Mouse (Mus musculus) heart, embryonic 16.5 days (tissue): ENCODE measurements around the gene Muc2. TPM values are rescaled to one million over a fixed set of nuclear protein-coding genes. Genes with fewer than 3 reads are reported as not detected.

Experiments used
- ATAC-seq: fragments of 200-750 bp; cut with Nextera tagmentation; replicated peaks from 2 replicates; pipeline ENCODE4 v1.8.0; 2017; ENCODE audit warnings: moderate number of reproducible peaks; ENCODE audit not compliant: insufficient read depth, low FRiP score; ENCODE audit errors: extremely low read depth
- H3K27ac ChIP-seq: fragments of 300-500 bp; sonication (generic); 2 replicates; pipeline ENCODE4 v1.5.1; 2014; ENCODE audit warnings: mild to moderate bottlenecking, low read length, control low read depth, moderate library complexity
- H3K27me3 ChIP-seq: fragments of 300-500 bp; sonication (generic); 2 replicates; pipeline ENCODE4 v1.6.1; 2014; ENCODE audit warnings: low read length, mixed read lengths; ENCODE audit not compliant: control insufficient read depth, insufficient read depth
- H3K36me3 ChIP-seq: fragments of 300-500 bp; sonication (generic); 2 replicates; pipeline ENCODE4 v1.6.1; 2014; ENCODE audit not compliant: control insufficient read depth, insufficient read depth
- H3K4me1 ChIP-seq: fragments of 300-500 bp; sonication (generic); 2 replicates; pipeline ENCODE4 v1.6.1; 2014; ENCODE audit warnings: low read length, mixed read lengths; ENCODE audit not compliant: control insufficient read depth, insufficient read depth
- H3K4me2 ChIP-seq: fragments of 300-500 bp; sonication (generic); 2 replicates; pipeline ENCODE4 v1.6.1; 2014; ENCODE audit warnings: low read depth, mild to moderate bottlenecking, control low read depth, low read length
- H3K4me3 ChIP-seq: fragments of 300-500 bp; sonication (generic); 2 replicates; pipeline ENCODE4 v1.5.1; 2014; ENCODE audit warnings: mild to moderate bottlenecking, control low read depth, low read length
- H3K9ac ChIP-seq: fragments of 300-500 bp; sonication (generic); 2 replicates; pipeline ENCODE4 v1.6.1; 2014; ENCODE audit warnings: low read length, control low read depth
- H3K9me3 ChIP-seq: fragments of 300-500 bp; sonication (generic); replicated peaks from 2 replicates; pipeline ENCODE4 v1.6.1; 2016; ENCODE audit warnings: low read length; ENCODE audit not compliant: control insufficient read depth
- WGBS: fragments of 180-500 bp; shearing (Covaris S2); extraction: QIAGEN DNeasy Blood & Tissue Kit; methylation state at CpG from one replicate; pipeline ENCODE4 v1.1.7; 2014; 5-methylcytosine and 5-hydroxymethylcytosine counted together
- polyA plus RNA-seq: library from polyadenylated mRNA; unstranded; fragments of >200 nt; fragmentation: Nextera tagmentation; extraction: Ambion mirVana; gene quantifications from 2 replicates; pipeline ENCODE4 v1.2.1, GENCODE M21; 2015

Muc2 gene
- polyA plus RNA-seq, 1 experiment from 2014 or later, result 1.1 TPM

- Histone ChIP-seq H3K4me2 (no peak overlapping the region), H3K27ac (no peak overlapping the region), H3K9me3 (no peaks in the 10 kb centered on the region), H3K27me3 (no peaks in the 10 kb centered on the region), H3K36me3 (no peaks in the 10 kb centered on the region), H3K9ac (no peak overlapping the region), H3K4me1 (no peaks in the 10 kb centered on the region), H3K4me3 (no peak overlapping the region)
- 73% methylated on average over 8 of the region's 8 CpGs for WGBS
- no peak for ATAC-seq
Observed at GRCm38 (mm10) chr7:141699556-141700220, 9.5 kb downstream of the Muc2 start.

GRCm38 (mm10) chr7:141747451-141748100, 57.4 kb downstream of the Muc2 start:
- Histone ChIP-seq H3K4me1 (no peaks in the 10 kb centered on the region), H3K9ac (no peak overlapping the region), H3K36me3 (no peaks in the 10 kb centered on the region), H3K27me3 (no peaks in the 10 kb centered on the region), H3K9me3 (no peaks in the 10 kb centered on the region), H3K27ac (no peak overlapping the region), H3K4me3 (no peak overlapping the region), H3K4me2 (no peak overlapping the region)
- 75% methylated on average over 7 of the region's 7 CpGs for WGBS
- ATAC-seq, result no peak

- H3K36me3 ChIP-seq, result no peaks in the 10 kb centered on the region
- H3K27me3 ChIP-seq, result no peaks in the 10 kb centered on the region; the same call in 1 of the 2 replicates
- no peaks in the 10 kb centered on the region for H3K9me3 ChIP-seq
- H3K9ac ChIP-seq, result no peak overlapping the region
- H3K4me3 ChIP-seq, result no peak overlapping the region
- no peaks in the 10 kb centered on the region for H3K4me1 ChIP-seq
- 80% methylated on average over 6 of the region's 6 CpGs for WGBS
- H3K4me2 ChIP-seq, result no peak overlapping the region
- no peak for ATAC-seq
- no peak overlapping the region for H3K27ac ChIP-seq
Observed at GRCm38 (mm10) chr7:141752513-141752912, 62.4 kb downstream of the Muc2 start.

- Histone ChIP-seq H3K9me3 (no peaks in the 10 kb centered on the region; the same call in 1 of the 2 replicates), H3K4me1 (no peaks in the 10 kb centered on the region), H3K4me3 (no peak overlapping the region), H3K36me3 (no peaks in the 10 kb centered on the region), H3K27me3 (no peaks in the 10 kb centered on the region; the same call in 1 of the 2 replicates), H3K4me2 (no peak overlapping the region), H3K9ac (no peak overlapping the region), H3K27ac (no peak overlapping the region)
- ATAC-seq, result no peak
- WGBS, result 48% methylated on average over 4 of the region's 4 CpGs
Observed at GRCm38 (mm10) chr7:141755831-141756230, 65.7 kb downstream of the Muc2 start.

- Histone ChIP-seq H3K4me2 (no peak overlapping the region), H3K27me3 (no peaks in the 10 kb centered on the region; the same call in 1 of the 2 replicates), H3K9ac (no peak overlapping the region), H3K36me3 (no peaks in the 10 kb centered on the region), H3K4me3 (no peak overlapping the region), H3K9me3 (no peaks in the 10 kb centered on the region; the same call in 1 of the 2 replicates), H3K4me1 (no peaks in the 10 kb centered on the region), H3K27ac (no peak overlapping the region)
- ATAC-seq, result no peak
- WGBS, result 53% methylated on average over 4 of the region's 4 CpGs
Observed at GRCm38 (mm10) chr7:141758291-141758690, 68.2 kb downstream of the Muc2 start.

GRCm38 (mm10) chr7:141770521-141770920, 80.4 kb downstream of the Muc2 start:
- Histone ChIP-seq H3K36me3 (no peaks in the 10 kb centered on the region), H3K4me3 (no peak overlapping the region), H3K9me3 (no peaks in the 10 kb centered on the region), H3K27ac (no peak overlapping the region), H3K4me2 (no peak overlapping the region), H3K27me3 (no peaks in the 10 kb centered on the region), H3K4me1 (peaks cover 4% of the 10 kb centered on the region; the same call in 1 of the 2 replicates), H3K9ac (no peak overlapping the region)
- 75% methylated on average over 3 of the region's 3 CpGs for WGBS
- ATAC-seq, result no peak

GRCm38 (mm10) chr7:141770988-141771387, 80.8 kb downstream of the Muc2 start:
- Histone ChIP-seq H3K27me3 (no peaks in the 10 kb centered on the region), H3K36me3 (no peaks in the 10 kb centered on the region), H3K27ac (no peak overlapping the region), H3K9ac (no peak overlapping the region), H3K4me1 (peaks cover 4% of the 10 kb centered on the region; the same call in 1 of the 2 replicates), H3K4me3 (no peak overlapping the region), H3K4me2 (no peak overlapping the region), H3K9me3 (no peaks in the 10 kb centered on the region)
- no peak for ATAC-seq
- WGBS, result 45% methylated on average over 8 of the region's 8 CpGs

- Histone ChIP-seq H3K27ac (no peak overlapping the region), H3K4me1 (peaks cover 4% of the 10 kb centered on the region; the same call in 1 of the 2 replicates), H3K4me3 (no peak overlapping the region), H3K4me2 (no peak overlapping the region), H3K9ac (no peak overlapping the region), H3K27me3 (no peaks in the 10 kb centered on the region), H3K36me3 (no peaks in the 10 kb centered on the region), H3K9me3 (no peaks in the 10 kb centered on the region)
- WGBS, result 60% methylated on average over 1 of the region's 1 CpGs
- no peak for ATAC-seq
Observed at GRCm38 (mm10) chr7:141772058-141772557, 82.0 kb downstream of the Muc2 start.

GRCm38 (mm10) chr7:141774855-141775254, 84.7 kb downstream of the Muc2 start:
- Histone ChIP-seq H3K4me3 (no peak overlapping the region), H3K9ac (no peak overlapping the region), H3K4me2 (no peak overlapping the region), H3K4me1 (peaks cover 4% of the 10 kb centered on the region; the same call in 1 of the 2 replicates), H3K27me3 (no peaks in the 10 kb centered on the region), H3K9me3 (no peaks in the 10 kb centered on the region), H3K36me3 (no peaks in the 10 kb centered on the region), H3K27ac (no peak overlapping the region)
- WGBS, result 67% methylated on average over 2 of the region's 2 CpGs
- no peak for ATAC-seq
